Mouse (Mus musculus) lung, postnatal 10 days (tissue): ENCODE results near the gene Nphs1.

ENCODE experiments used
- DNase-seq: peaks from one replicate; pipeline ENCODE4 v3.0.0; 2021

The Nphs1 gene

DNA sequence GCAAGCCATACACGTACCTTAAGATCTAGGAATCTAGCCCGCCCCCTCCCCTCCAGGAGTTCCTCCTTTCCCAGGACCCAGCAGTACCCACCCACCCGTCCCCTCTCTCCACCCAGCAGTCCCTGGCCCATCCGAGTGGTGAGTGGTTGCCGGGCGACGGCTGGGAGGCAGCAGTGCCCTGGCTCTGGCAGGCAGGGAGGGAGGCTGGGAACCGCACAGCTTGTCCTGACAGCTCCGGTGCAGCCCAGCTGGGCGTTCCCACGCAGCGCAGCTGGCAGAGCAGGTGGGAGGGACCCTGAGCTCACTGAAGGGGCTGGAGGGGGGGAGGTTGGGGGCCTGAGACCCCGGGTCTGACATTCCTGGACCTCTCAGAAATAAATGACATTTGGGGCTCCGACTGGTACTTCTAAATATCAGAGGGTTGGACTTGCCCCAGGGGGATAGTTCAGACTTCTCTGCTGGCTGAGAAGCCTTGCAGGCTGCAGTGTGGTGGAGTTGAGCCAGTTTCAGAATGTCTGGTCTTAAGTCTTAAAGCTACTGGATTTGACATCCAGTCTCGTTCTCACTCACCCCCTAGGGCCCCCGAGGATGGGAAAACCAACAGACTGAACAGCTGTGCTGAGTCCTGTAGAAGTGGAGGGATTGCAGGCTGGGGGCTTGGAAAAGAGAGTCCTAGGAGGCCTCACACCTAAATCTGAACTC lies at the start of gene Nphs1, which contains the start of gene Kirrel2:
Gene Nphs1, plus strand, starts transcription at position 687 of the 702 bp plus-strand sequence.
Gene Kirrel2, minus strand, starts transcription at position 62 of the 702 bp plus-strand sequence.
- DNase-seq = no peak

GRCm38 (mm10) chr7:30408639-30409038 lies 49.5 kb upstream of the Nphs1 start:
- DNase-seq = no peak

DNA sequence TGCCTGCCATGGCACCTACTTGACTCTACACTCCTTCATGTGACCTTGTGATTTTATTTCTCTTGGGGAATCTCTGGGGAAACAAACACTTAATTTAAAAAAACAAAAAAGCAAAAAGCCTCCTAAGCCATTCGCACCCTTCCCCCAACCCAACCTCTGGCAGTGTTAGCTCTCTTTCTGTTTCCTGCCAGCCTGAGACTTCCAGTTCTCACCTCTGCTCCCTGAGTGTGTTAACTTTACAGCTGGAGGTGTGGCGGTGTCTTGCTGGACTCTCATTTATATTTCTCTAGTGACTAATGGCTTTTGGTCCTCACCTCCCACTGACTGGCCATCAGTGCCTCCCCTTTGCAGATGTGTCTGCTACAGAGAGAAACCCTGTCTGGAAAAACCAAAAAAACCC lies 48.3 kb upstream of the Nphs1 start:
- DNase-seq = no peak

GRCm38 (mm10) chr7:30411023-30411422 lies 47.1 kb upstream of the Nphs1 start:
- DNase-seq = no peak

DNA sequence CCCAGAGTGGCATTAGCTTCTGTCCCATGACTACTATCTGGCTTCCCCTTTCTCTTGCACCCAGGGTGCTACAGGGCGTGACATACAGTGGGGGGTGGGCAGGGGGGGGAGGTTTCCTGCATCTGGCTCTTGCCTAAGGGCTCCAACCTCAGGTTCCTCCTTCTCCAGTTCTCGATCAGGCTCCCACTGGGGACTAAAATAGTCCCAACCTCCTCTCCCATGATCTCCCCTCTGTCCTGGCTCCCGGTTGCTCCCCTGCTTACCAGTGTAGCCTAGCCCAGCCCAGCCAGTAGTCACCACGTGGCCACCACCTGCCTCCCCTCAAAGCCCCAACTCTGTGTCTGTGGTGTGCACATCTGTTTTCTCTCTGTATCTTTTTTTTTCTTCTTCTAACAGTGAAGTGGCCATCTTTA lies 45.4 kb upstream of the Nphs1 start:
- DNase-seq = no peak

- no peak for DNase-seq
Observed at GRCm38 (mm10) chr7:30413596-30413995, 44.5 kb upstream of the Nphs1 start, which contains the start of gene Tyrobp. Gene Tyrobp (plus strand): TSS chr7:30413760.

GRCm38 (mm10) chr7:30417856-30418255 lies 40.3 kb upstream of the Nphs1 start:
- DNase-seq = no peak

DNA sequence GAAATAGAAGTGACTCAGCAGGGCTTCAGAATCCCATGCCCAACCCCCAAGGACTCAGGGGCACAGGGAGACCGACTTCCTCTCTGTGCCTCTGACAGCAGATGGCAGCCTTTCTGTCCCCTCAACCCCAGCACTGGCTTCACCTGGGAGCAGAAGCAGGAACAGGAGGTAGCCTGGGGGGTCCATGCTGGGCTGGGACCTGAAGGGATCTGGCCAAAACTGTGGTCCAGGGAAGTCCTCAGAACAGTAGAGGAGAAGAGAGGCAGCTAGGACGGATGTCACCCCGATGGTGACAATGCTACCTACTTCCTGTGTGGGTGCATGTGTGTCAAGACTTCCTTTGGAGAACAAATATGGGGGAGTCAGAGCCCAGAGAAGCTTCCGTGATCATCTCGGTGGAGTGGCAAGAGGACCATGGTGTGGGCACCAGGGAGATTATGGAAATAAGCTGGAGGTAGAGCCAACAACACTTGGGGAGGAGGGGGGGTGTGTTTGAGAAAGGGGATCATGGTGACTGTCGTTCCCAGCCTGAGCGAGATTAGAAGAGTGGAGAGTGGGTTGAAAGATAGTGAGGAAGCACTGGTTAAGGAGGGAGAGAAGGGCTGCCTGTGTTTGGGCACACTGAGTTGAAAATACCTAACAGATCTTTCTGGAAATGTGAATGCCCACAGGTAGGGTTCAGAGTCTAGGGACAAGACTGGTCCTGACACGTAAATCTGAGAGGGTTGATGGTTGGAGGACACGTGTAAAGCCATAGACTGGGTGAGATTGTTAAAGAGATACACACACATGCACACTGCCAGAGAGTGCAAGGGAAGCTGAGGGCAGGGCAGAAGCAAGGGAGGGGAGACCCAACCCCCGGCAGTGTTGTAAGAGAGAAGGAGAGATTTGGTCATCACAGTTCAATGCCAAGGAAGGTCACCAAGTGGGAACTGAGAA lies 38.3 kb upstream of the Nphs1 start, which contains the start of gene Hcst:
Gene Hcst, minus strand, starts transcription at position 294 of the 939 bp plus-strand sequence.
- DNase-seq = peak; percentile 25

DNA sequence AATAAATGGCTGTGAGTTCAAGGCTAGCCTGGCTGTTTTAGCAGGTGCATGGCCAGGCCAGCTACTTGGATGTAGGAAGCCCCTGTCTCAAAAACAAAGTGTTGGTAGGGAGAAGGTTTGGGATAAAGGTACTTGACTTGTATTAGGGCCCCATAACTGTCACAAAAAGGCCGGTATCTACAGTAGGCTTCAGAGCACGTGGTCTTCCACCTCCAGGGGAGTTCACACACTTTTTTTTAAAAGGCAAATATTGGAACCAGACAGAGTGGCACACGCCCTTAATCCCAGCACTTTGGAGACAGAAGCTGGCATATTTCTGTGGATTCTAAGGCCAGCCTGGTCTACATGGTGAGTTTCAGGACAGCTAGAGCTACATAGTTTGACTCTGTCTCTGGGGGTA lies 37.4 kb upstream of the Nphs1 start:
- no peak for DNase-seq

DNA sequence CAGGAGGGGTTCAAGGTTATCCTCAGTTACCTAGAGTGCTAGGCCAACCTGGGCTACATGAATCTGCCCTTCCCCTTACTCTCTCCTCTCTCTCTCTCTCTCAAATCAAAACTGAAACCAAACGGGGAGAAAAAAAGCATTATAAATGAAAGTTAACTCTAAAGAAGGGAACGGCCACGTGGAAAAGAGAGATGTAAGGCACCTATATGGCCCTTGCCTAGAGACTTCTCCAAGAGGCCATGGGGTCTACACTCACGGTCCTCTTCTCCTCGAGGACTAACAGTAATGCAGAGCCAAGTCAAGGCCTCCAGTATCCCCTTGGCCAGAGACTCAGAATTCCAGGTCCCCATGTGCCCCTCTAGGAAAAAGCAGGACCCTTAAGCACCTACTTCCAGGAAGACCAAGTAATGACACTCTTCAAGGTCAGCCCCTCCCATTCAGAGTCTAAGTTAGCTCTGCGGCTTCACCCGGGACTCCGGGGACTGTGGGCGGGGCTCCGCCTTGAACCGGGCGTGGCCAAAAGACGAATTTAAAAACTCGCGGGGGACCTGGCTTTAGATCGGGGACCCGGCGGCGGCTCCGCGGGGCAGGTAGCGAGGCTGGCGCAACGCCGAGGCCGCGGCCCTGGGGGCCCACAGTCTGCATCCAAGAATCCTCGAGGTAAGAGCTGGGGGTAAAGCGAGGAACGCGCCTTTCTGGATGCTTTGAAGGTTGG lies 36.8 kb upstream of the Nphs1 start, which contains the start of gene Nfkbid:
Gene Nfkbid, plus strand, starts transcription at position 558 of the 715 bp plus-strand sequence.
- peak; percentile 76 for DNase-seq

DNA sequence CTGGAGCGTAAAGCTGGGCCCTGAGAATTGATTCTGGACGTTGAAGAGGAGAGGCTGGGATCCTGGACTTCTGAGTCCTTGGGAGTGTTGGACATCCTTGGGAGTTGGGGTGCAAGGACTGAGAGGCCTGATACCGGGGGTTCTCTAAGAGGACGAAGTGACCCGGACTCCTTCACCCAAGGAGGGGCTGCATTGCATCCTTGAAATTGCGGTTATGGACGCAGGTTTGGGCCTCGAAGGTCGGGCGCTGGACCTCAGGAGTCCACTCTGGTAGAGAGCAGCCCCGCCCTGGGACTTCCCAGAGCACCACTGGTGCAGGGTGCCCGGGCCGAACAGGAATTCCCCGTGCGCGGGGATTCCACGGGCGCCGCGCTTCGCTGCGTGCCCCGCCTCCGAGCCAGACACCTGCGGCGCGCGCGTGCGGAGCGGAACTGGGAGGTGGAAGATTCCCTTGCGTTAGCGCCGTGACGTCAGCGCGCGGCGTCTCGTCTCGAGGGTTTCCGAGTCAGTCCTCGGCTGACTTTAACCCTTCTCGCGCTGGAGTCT lies 36.2 kb upstream of the Nphs1 start:
- DNase-seq = peak; percentile 91

DNA sequence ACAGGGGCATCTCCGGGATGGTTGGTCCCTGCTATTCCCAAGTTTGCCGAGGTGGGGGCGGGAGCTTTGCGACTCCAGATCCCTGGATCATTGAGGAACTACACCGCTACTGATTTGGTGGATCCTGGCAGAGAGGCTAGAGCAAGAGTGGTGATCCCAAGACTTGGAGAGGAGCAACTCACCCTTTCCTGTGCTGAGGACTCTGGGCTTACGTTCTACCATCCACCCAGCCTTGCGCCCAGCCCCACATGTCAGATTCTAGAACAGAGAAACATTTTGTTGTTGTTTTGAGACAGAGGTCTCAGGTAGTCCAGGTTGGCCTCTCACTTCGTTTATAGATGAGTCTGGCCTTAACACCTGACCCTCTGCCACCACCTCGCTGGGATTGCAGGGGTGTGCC lies 35.6 kb upstream of the Nphs1 start:
- DNase-seq = no peak

DNA sequence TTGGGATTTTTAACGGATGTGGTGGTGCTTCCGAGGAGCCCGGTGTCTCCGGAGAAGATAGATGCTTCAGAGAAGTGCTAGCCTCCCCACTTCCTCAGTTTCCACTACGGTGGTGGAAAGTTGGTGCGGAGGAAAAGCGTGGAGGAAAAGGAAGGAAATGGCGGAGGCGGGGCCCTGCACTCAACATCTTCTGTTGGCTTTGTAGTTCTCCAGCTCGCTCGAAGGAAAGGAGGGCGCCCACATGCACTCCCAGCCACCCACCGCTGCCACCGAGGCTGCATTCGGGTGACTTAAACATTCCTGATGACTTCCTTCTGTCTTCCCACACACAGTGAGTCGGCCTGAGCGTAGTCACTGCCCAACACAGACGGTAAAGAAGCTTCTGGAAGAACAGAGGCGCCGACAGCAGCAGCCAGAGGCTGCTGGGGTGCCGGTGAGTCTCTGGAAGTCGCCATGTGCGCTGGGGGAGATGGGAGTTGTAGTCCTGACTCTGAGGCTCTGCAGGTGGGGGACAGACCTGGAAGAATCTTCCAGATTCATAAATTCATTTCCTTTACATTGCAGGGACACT lies 35.0 kb upstream of the Nphs1 start:
- peak; percentile 33 for DNase-seq

GRCm38 (mm10) chr7:30429327-30429726 lies 28.8 kb upstream of the Nphs1 start:
- DNase-seq = no peak

GRCm38 (mm10) chr7:30430191-30430590 lies 27.9 kb upstream of the Nphs1 start:
- no peak for DNase-seq

DNA sequence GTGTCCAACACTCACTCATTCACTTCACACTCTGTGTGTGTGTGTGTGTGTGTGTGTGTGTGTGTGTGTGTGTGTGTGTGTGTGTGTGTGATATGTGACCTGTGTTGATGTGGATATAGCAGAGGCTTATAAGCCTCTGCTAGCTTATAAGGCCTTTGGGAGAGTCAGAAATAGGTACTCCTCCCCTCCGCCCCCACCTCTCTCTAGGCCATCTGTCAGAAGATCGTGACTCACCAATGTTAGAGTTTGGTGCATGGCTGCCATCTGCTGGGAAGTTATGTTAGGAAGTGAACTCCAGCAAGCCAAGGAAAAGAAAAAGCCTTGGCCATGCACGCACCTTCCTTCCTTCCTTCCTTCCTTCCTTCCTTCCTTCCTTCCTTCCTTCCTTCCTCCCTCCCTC lies 26.3 kb upstream of the Nphs1 start:
- peak; percentile 74 for DNase-seq

- DNase-seq = peak; percentile 80
Observed at GRCm38 (mm10) chr7:30434238-30434637, 23.9 kb upstream of the Nphs1 start.

DNA sequence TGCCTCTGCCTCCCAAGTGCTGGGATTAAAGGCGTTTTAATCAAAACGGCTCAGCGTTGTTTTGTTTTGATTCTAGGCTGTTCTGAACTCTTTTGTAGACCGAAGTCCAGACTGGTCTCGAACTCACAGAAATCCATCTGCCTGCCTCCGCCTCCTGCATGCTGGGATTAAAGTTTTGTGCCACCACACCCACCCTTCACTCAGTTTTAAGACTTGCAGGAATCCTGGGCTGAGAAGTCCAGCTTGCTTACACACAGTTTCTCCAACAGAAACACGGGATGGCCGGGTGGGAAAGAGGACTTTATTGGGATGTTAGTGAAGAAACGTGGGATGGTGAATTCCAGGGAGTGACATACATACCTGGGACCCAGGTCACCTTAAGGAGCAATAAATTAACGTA lies 23.4 kb upstream of the Nphs1 start:
- no peak for DNase-seq

DNA sequence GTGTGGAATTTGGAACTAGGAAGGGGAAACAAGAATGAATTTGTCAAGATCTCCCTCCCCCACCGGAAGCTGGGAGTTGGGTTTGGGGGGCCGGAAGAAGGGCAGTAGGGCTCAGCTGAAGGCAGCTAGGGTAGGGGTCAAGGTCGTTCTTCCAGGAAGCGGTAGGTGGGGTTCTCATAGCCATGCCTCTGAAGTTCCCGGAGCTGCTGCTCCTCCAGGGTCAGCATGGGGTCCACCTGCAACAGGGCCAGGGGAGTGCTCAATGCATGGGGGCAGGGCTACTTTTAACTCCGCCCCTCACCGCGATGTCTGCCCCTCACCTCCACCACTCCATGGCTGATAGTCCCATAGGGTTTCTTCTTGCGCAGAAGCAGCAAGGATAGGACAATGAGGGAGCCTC lies 23.0 kb upstream of the Nphs1 start:
- DNase-seq = no peak

- DNase-seq = no peak
Observed at GRCm38 (mm10) chr7:30436879-30437278, 21.2 kb upstream of the Nphs1 start.

DNA sequence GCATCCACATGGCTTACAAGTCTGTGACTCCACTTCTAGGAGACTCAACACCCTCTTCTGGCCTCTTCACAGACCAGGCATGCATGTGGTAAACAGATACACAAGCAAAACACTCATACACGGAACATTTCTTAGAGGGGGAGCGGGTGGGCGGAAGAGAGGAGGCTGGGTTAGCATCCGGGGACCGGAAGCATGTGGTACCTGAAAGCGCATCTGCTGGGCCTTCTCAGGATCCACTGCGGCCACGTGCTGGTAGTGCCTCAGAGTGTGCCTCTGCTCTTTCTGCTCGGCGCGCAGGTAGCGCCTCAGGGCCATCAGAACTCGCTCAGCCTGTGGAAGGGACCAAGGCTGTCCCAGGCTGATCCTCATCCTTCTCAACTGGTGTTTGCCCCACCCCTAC lies 18.4 kb upstream of the Nphs1 start:
- no peak for DNase-seq

DNA sequence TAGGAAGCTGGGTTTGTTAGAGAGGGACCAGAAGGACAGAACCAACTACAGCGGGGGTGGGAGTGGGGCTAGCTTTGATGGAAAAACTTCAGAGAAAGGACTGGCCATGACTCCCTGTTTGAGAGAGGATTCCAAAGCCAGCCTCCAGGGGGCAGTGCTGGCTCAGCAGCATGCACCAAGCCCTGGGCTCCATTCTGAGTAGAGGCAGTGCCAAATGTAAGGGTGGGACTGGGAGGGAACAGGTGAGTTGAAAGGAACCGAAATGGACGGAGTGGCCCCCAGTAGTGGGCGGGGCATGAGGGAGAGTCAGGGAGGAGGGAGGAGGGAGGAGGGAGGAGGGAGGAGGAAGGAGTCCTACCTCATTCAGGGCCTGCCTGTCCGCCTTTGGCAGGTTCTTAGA lies 17.4 kb upstream of the Nphs1 start:
- peak; percentile 57 for DNase-seq
